Comparison of ENCODE assay signal across 27 mouse cellular contexts in the genomic region with DNA sequence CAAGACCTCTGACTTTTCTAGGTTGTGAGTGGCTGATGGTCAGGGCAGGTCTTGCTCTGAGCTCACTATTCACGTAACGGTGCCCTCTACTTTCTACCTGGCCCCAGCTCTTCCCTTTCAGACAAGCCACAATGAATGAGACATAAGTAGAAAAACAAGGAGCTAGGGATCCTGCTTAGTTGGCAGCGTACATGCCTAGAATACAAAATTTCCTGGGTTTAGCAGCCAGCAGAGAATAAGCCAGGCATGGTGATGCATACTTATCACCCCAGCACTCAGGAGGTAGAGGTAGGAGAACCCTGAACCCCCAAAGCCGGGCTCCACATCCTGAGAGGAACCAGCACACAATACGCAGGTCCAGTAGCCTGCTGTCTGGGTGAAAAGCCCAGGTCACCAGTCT. TPM values are rescaled to one million over a fixed set of nuclear protein-coding genes. Genes with fewer than 3 reads are reported as not detected.
DNase-seq lines count a peak whose midpoint lies in the region; ATAC-seq and TF ChIP-seq lines count a peak whose summit lies in the region.
"Had no signal": no experiment of that assay in that cellular context is flagged by ENCODE, and none has a peak within 500 bp of the region (broad histone marks: within the 10 kb centered on the region; RNA-seq: fewer than 3 reads in every experiment).

No protein-coding gene starts in this region.

- peak; percentile 39 for DNase-seq in forebrain, postnatal 0 days
- DNase-seq in forebrain, embryonic 10.5 days (ENCODE audit: extremely low spot score, low spot score) = no peak
- DNase-seq in midbrain, embryonic 11.5 days (ENCODE audit: low spot score, missing footprints) = peak; percentile 35
- no peak for DNase-seq in midbrain, embryonic 10.5 days (ENCODE audit: low spot score)
- DNase-seq in midbrain, embryonic 14.5 days = peak; percentile 77
- no peak for DNase-seq in cerebellum, adult 2 months
- DNase-seq: adrenal gland, postnatal 25 days; cerebellum, adult 11 months; cerebellum, postnatal 10 days; gastrocnemius, postnatal 14 days; heart, adult 11 months; heart, postnatal 10 days; kidney, postnatal 36 days; layer of hippocampus, adult 9-11 months; lung, adult 18-20 months; lung, postnatal 10 days; retina, postnatal 1 day; right cerebral cortex, postnatal 25 days; spleen, adult 18-20 months had no signal

- no peak for TF ChIP-seq CTCF in forebrain, postnatal 0 days (IDR thresholded peaks at IDR 0.05; ENCODE audit: low read depth)
- TF ChIP-seq CTCF in cerebellum, adult 2 months (IDR thresholded peaks at IDR 0.05; ENCODE audit: borderline replicate concordance, insufficient read depth, low read depth, low read length) = no peak

- 68% methylated on average over 5 of the region's 5 CpGs for WGBS in forebrain, postnatal 0 days
- 84% methylated on average over 5 of the region's 5 CpGs for WGBS in forebrain, embryonic 10.5 days
- 86% methylated on average over 5 of the region's 5 CpGs for WGBS in midbrain, embryonic 11.5 days
- 84% methylated on average over 5 of the region's 5 CpGs for WGBS in midbrain, embryonic 10.5 days
- 79% methylated on average over 5 of the region's 5 CpGs for WGBS in midbrain, embryonic 14.5 days
- 64% methylated on average over 5 of the region's 5 CpGs for WGBS in liver, embryonic 12.5 days (ENCODE audit: insufficient replicate concordance)
- 90% methylated on average over 5 of the region's 5 CpGs for WGBS in cerebellum, adult 2 months

- no peak overlapping the region for H3K9ac ChIP-seq in forebrain, postnatal 0 days
- H3K9ac ChIP-seq in midbrain, embryonic 11.5 days (ENCODE audit: low read length) = no peak overlapping the region
- no peak overlapping the region; the same call in 1 of the 2 replicates for H3K9ac ChIP-seq in midbrain, embryonic 14.5 days (replicated peaks; ENCODE audit: low read length)
- no peak overlapping the region for H3K9ac ChIP-seq in liver, embryonic 12.5 days
- H3K9ac ChIP-seq: heart, embryonic 12.5 days; kidney, embryonic 15.5 days; limb, embryonic 12.5 days; midbrain, embryonic 12.5 days had no signal

- no peak overlapping the region for H3K4me2 ChIP-seq in forebrain, postnatal 0 days (ENCODE audit: low read depth)
- no peak overlapping the region for H3K4me2 ChIP-seq in midbrain, embryonic 11.5 days
- H3K4me2 ChIP-seq in midbrain, embryonic 14.5 days (ENCODE audit: low read length) = no peak overlapping the region
- H3K4me2 ChIP-seq in liver, embryonic 12.5 days = no peak overlapping the region
- H3K4me2 ChIP-seq: heart, embryonic 12.5 days; kidney, embryonic 15.5 days; limb, embryonic 12.5 days; liver, embryonic 11.5 days; midbrain, embryonic 12.5 days had no signal

- no peaks in the 10 kb centered on the region for H3K9me3 ChIP-seq in forebrain, postnatal 0 days (ENCODE audit: low read length)
- no peaks in the 10 kb centered on the region for H3K9me3 ChIP-seq in forebrain, embryonic 10.5 days
- H3K9me3 ChIP-seq in midbrain, embryonic 11.5 days (ENCODE audit: control insufficient read depth, low read length) = no peaks in the 10 kb centered on the region
- no peaks in the 10 kb centered on the region for H3K9me3 ChIP-seq in midbrain, embryonic 10.5 days (replicated peaks)
- no peaks in the 10 kb centered on the region for H3K9me3 ChIP-seq in midbrain, embryonic 14.5 days (ENCODE audit: control insufficient read depth, low read length)
- no peaks in the 10 kb centered on the region for H3K9me3 ChIP-seq in liver, embryonic 12.5 days (replicated peaks)
- H3K9me3 ChIP-seq: embryonic facial prominence, embryonic 10.5 days; heart, embryonic 12.5 days; kidney, embryonic 15.5 days; limb, embryonic 12.5 days; midbrain, embryonic 12.5 days had no signal

- H3K27ac ChIP-seq in forebrain, postnatal 0 days (ENCODE audit: low read depth, low read length) = peak overlapping the region; percentile 50; the same call in 1 of the 2 replicates
- H3K27ac ChIP-seq in forebrain, embryonic 10.5 days = no peak overlapping the region
- no peak overlapping the region for H3K27ac ChIP-seq in midbrain, embryonic 11.5 days (ENCODE audit: low read depth, low read length)
- no peak overlapping the region for H3K27ac ChIP-seq in midbrain, embryonic 10.5 days (replicated peaks)
- peak overlapping the region; percentile 62 for H3K27ac ChIP-seq in midbrain, embryonic 14.5 days (replicated peaks; ENCODE audit: low read depth, low read length)
- no peak overlapping the region for H3K27ac ChIP-seq in liver, embryonic 12.5 days
- H3K27ac ChIP-seq in cerebellum, adult 2 months (ENCODE audit: insufficient read depth, low read length) = no peak overlapping the region
- H3K27ac ChIP-seq: embryonic facial prominence, embryonic 10.5 days; kidney, embryonic 15.5 days; limb, embryonic 12.5 days; midbrain, embryonic 12.5 days had no signal

- no peak overlapping the region for H3K4me3 ChIP-seq in forebrain, postnatal 0 days (ENCODE audit: low read depth, low read length)
- no peak overlapping the region for H3K4me3 ChIP-seq in forebrain, embryonic 10.5 days
- H3K4me3 ChIP-seq in midbrain, embryonic 11.5 days (ENCODE audit: low read depth, low read length) = no peak overlapping the region
- H3K4me3 ChIP-seq in midbrain, embryonic 10.5 days = no peak overlapping the region
- H3K4me3 ChIP-seq in midbrain, embryonic 14.5 days (replicated peaks; ENCODE audit: low read depth, low read length) = no peak overlapping the region
- no peak overlapping the region for H3K4me3 ChIP-seq in liver, embryonic 12.5 days
- no peak overlapping the region for H3K4me3 ChIP-seq in cerebellum, adult 2 months (replicated peaks; ENCODE audit: insufficient read depth, low read depth, low read length)
- H3K4me3 ChIP-seq: embryonic facial prominence, embryonic 10.5 days; heart, embryonic 12.5 days; kidney, embryonic 15.5 days; limb, embryonic 12.5 days; midbrain, embryonic 12.5 days had no signal

- peaks cover 20% of the 10 kb centered on the region for H3K36me3 ChIP-seq in forebrain, postnatal 0 days (ENCODE audit: insufficient read depth)
- no peaks in the 10 kb centered on the region for H3K36me3 ChIP-seq in forebrain, embryonic 10.5 days (replicated peaks)
- H3K36me3 ChIP-seq in midbrain, embryonic 11.5 days (ENCODE audit: control insufficient read depth, insufficient read depth, low read length) = no peaks in the 10 kb centered on the region
- no peaks in the 10 kb centered on the region for H3K36me3 ChIP-seq in midbrain, embryonic 10.5 days
- H3K36me3 ChIP-seq in midbrain, embryonic 14.5 days (ENCODE audit: control insufficient read depth, insufficient read depth, low read length) = peaks cover 18% of the 10 kb centered on the region
- H3K36me3 ChIP-seq in liver, embryonic 12.5 days = no peaks in the 10 kb centered on the region
- H3K36me3 ChIP-seq: embryonic facial prominence, embryonic 10.5 days; heart, embryonic 12.5 days; kidney, embryonic 15.5 days; limb, embryonic 12.5 days; midbrain, embryonic 12.5 days had no signal

- no peak for TF ChIP-seq POLR2A in cerebellum, adult 2 months (IDR thresholded peaks at IDR 0.05; ENCODE audit: borderline replicate concordance, insufficient read depth, low read length)

- ATAC-seq in forebrain, postnatal 0 days = peak; percentile 28; the same call in 1 of the 2 replicates
- no peak for ATAC-seq in midbrain, embryonic 11.5 days (ENCODE audit: low FRiP score)
- no peak for ATAC-seq in midbrain, embryonic 14.5 days (ENCODE audit: low FRiP score, low TSS enrichment)
- ATAC-seq in liver, embryonic 12.5 days = no peak
- ATAC-seq: intestine, postnatal 0 days had no signal

- H3K27me3 ChIP-seq in forebrain, postnatal 0 days (ENCODE audit: insufficient read depth, low read length) = no peaks in the 10 kb centered on the region
- H3K27me3 ChIP-seq in forebrain, embryonic 10.5 days (ENCODE audit: poor library complexity, severe bottlenecking) = no peaks in the 10 kb centered on the region
- no peaks in the 10 kb centered on the region for H3K27me3 ChIP-seq in midbrain, embryonic 11.5 days (ENCODE audit: control insufficient read depth, insufficient read depth, low read length)
- peaks cover 3% of the 10 kb centered on the region for H3K27me3 ChIP-seq in midbrain, embryonic 10.5 days (ENCODE audit: low read depth, poor library complexity, severe bottlenecking)
- no peaks in the 10 kb centered on the region for H3K27me3 ChIP-seq in midbrain, embryonic 14.5 days (ENCODE audit: control insufficient read depth, insufficient read depth, low read length)
- peaks cover 15% of the 10 kb centered on the region for H3K27me3 ChIP-seq in liver, embryonic 12.5 days (replicated peaks)
- H3K27me3 ChIP-seq in cerebellum, adult 2 months (ENCODE audit: control insufficient read depth, insufficient read depth, low read length) = no peaks in the 10 kb centered on the region

- H3K4me1 ChIP-seq in forebrain, postnatal 0 days (ENCODE audit: insufficient read depth) = peaks cover 26% of the 10 kb centered on the region
- peaks cover 46% of the 10 kb centered on the region for H3K4me1 ChIP-seq in forebrain, embryonic 10.5 days
- peaks cover 30% of the 10 kb centered on the region for H3K4me1 ChIP-seq in midbrain, embryonic 11.5 days (ENCODE audit: control insufficient read depth, insufficient read depth, low read length)
- peaks cover 46% of the 10 kb centered on the region for H3K4me1 ChIP-seq in midbrain, embryonic 10.5 days
- H3K4me1 ChIP-seq in midbrain, embryonic 14.5 days (ENCODE audit: control insufficient read depth, insufficient read depth, low read length) = peaks cover 66% of the 10 kb centered on the region
- no peaks in the 10 kb centered on the region for H3K4me1 ChIP-seq in liver, embryonic 12.5 days
- H3K4me1 ChIP-seq in cerebellum, adult 2 months (ENCODE audit: control insufficient read depth, insufficient read depth, low read length) = peaks cover 28% of the 10 kb centered on the region
- H3K4me1 ChIP-seq: heart, embryonic 12.5 days; kidney, embryonic 15.5 days; limb, embryonic 12.5 days had no signal

RNA-seq across cellular contexts. Expression of a gene that starts 18.7 kb away (rescaled TPM):
- 113 and 134 TPM in 2 replicates for total RNA-seq in forebrain, postnatal 0 days (2014; rRNA removed)
- polyA plus RNA-seq in forebrain, postnatal 0 days (2015; fragmentation: Nextera tagmentation; extraction: Ambion mirVana) = 24.7 and 31.7 TPM in 2 replicates
- 2.9 and 3.8 TPM in 2 replicates for polyA plus RNA-seq in forebrain, embryonic 10.5 days (2016; fragmentation: Nextera tagmentation; extraction: Ambion mirVana)
- polyA plus RNA-seq in midbrain, embryonic 11.5 days (2014; fragmentation: Nextera tagmentation; extraction: Ambion mirVana) = 8.7 and 8.8 TPM in 2 replicates
- 3.5 and 9.7 TPM in 2 replicates for polyA plus RNA-seq in midbrain, embryonic 10.5 days (2016; fragmentation: Nextera tagmentation; extraction: Ambion mirVana)
- 52.0 and 52.4 TPM in 2 replicates for polyA plus RNA-seq in midbrain, embryonic 14.5 days (2014; fragmentation: Nextera tagmentation; extraction: Ambion mirVana)
- 0.08 and 0.26 TPM in 2 replicates for polyA plus RNA-seq in liver, embryonic 12.5 days (2016; fragmentation: Nextera tagmentation; extraction: Ambion mirVana)
- polyA plus RNA-seq in cerebellum, adult 2 months (2012; rRNA removed) = 115 and 125 TPM in 2 replicates
- total RNA-seq: heart, postnatal 10 days had no signal

RNA-seq across cellular contexts. Expression of a gene that starts 40.4 kb away (rescaled TPM):
- total RNA-seq in forebrain, postnatal 0 days (2014; rRNA removed) = 215 and 218 TPM in 2 replicates
- 12.8 and 17.5 TPM in 2 replicates for polyA plus RNA-seq in forebrain, postnatal 0 days (2015; fragmentation: Nextera tagmentation; extraction: Ambion mirVana)
- 0.07 and 0.15 TPM in 2 replicates for polyA plus RNA-seq in forebrain, embryonic 10.5 days (2016; fragmentation: Nextera tagmentation; extraction: Ambion mirVana)
- polyA plus RNA-seq in midbrain, embryonic 11.5 days (2014; fragmentation: Nextera tagmentation; extraction: Ambion mirVana) = 0.87 and 0.94 TPM in 2 replicates
- polyA plus RNA-seq in midbrain, embryonic 10.5 days (2016; fragmentation: Nextera tagmentation; extraction: Ambion mirVana) = 0.29 TPM in 1 of 2 replicates, not detected in the other
- polyA plus RNA-seq in midbrain, embryonic 14.5 days (2014; fragmentation: Nextera tagmentation; extraction: Ambion mirVana) = 12.7 and 14.1 TPM in 2 replicates
- not detected in 2 replicates for polyA plus RNA-seq in liver, embryonic 12.5 days (2016; fragmentation: Nextera tagmentation; extraction: Ambion mirVana)
- polyA plus RNA-seq in cerebellum, adult 2 months (2012; rRNA removed) = 1,226 and 1,413 TPM in 2 replicates
- polyA plus RNA-seq: liver, embryonic 11.5 days had no signal

Comparison
In these comparisons a context has a peak if more than half of its experiments do, and no peak if none do; other contexts are left out.
1. DNase-seq: peak in forebrain, postnatal 0 days (single experiment), midbrain, embryonic 11.5 days (single experiment) and midbrain, embryonic 14.5 days (single experiment); none in forebrain, embryonic 10.5 days (single experiment), midbrain, embryonic 10.5 days (single experiment) and cerebellum, adult 2 months (0 of 2).
2. H3K27ac ChIP-seq: peak in forebrain, postnatal 0 days (single experiment) and midbrain, embryonic 14.5 days (single experiment); none in forebrain, embryonic 10.5 days (single experiment), midbrain, embryonic 11.5 days (single experiment), midbrain, embryonic 10.5 days (single experiment), liver, embryonic 12.5 days (single experiment) and cerebellum, adult 2 months (single experiment).
3. RNA of a gene that starts 40.4 kb away (polyA plus RNA-seq): 1,226 to 1,413 TPM in cerebellum, adult 2 months; 12.8 to 17.5 TPM in forebrain, postnatal 0 days, 12.7 to 14.1 TPM in midbrain, embryonic 14.5 days, 0.87 to 0.94 TPM in midbrain, embryonic 11.5 days, 0.07 to 0.15 TPM in forebrain, embryonic 10.5 days, 0.29 TPM in midbrain, embryonic 10.5 days and not detected in liver, embryonic 12.5 days; every median in the first group is over 10 times any median in the second.